Mouse (Mus musculus) erythroblast, embryonic 14.5 days (primary cell): ENCODE measurements around the gene Zfp804a.

ENCODE experiments used
- GATA1 ChIP-seq: IDR thresholded peaks from 2 replicates; pipeline ENCODE4 v1.6.1; 2012; ENCODE audit warnings: low read length, inconsistent platforms, mixed read lengths
- TAL1 ChIP-seq: IDR thresholded peaks from 3 replicates; pipeline ENCODE4 v1.6.1; 2012; ENCODE audit warnings: low read length, inconsistent platforms, mixed read lengths

DNA sequence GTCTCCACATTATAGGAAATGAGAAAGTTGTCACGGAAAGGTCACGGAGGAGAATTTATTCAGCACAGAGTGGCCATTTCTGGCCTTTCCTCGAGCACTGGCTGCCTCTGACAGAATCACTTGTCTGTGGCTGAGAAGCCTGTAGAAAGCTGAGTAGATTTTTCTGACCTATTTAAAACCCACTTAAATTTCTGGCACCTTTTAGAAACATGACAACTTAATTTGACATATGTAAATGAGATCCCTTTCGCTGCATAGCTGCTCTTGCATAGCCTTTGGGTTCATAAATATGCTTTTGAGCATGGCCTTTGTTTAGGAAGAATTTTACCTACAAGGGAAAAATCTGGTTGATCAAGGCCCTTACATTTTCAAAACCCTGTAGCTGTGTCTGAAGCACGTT, 147.6 kb downstream of the Zfp804a start:
- TF ChIP-seq GATA1 (no peak), TAL1 (no peak)
